Mouse (Mus musculus) liver, embryonic 15.5 days (tissue): ENCODE measurements at regions not wholly inside any gene's neighbourhood (a gene's known extent, or its start where the extent isn't known, plus 50 kb on each side); places are given as distances from the start of the nearest gene placed in this dataset.

Experiments
- ATAC-seq: fragments of 200-750 bp; cut with Nextera tagmentation; 2 replicates; pipeline ENCODE4 v1.8.0; 2017; ENCODE audit warnings: moderate number of reproducible peaks, mild to moderate bottlenecking, moderate library complexity; ENCODE audit not compliant: insufficient read depth
- H3K27ac ChIP-seq: fragments of 300-500 bp; sonication (generic); replicated peaks from 2 replicates; pipeline ENCODE4 v1.5.1; 2015; ENCODE audit warnings: mild to moderate bottlenecking, inconsistent platforms
- H3K27me3 ChIP-seq: fragments of 300-500 bp; sonication (generic); 2 replicates; pipeline ENCODE4 v1.6.1; 2015; ENCODE audit warnings: mild to moderate bottlenecking, inconsistent platforms
- H3K36me3 ChIP-seq: fragments of 300-500 bp; sonication (generic); replicated peaks from 2 replicates; pipeline ENCODE4 v1.6.1; 2015; ENCODE audit warnings: moderate library complexity, mild to moderate bottlenecking, inconsistent platforms
- H3K4me1 ChIP-seq: fragments of 300-500 bp; sonication (generic); replicated peaks from 2 replicates; pipeline ENCODE4 v1.6.1; 2015; ENCODE audit warnings: inconsistent platforms
- H3K4me2 ChIP-seq: fragments of 300-500 bp; sonication (generic); 2 replicates; pipeline ENCODE4 v1.6.1; 2015; ENCODE audit warnings: moderate library complexity, mild to moderate bottlenecking, inconsistent platforms
- H3K4me3 ChIP-seq: fragments of 300-500 bp; sonication (generic); replicated peaks from 2 replicates; pipeline ENCODE4 v1.5.1; 2015; ENCODE audit warnings: mild to moderate bottlenecking, inconsistent platforms
- H3K9ac ChIP-seq: fragments of 300-500 bp; sonication (generic); 2 replicates; pipeline ENCODE4 v1.6.1; 2015; ENCODE audit warnings: moderate library complexity, mild to moderate bottlenecking, inconsistent platforms
- H3K9me3 ChIP-seq: fragments of 300-500 bp; sonication (generic); replicated peaks from 2 replicates; pipeline ENCODE4 v1.6.1; 2016; ENCODE audit warnings: inconsistent platforms
- WGBS: fragments of 180-500 bp; shearing (Covaris S2); methylation state at CpG from one replicate; pipeline ENCODE4 v1.1.7; 2015; ENCODE audit warnings: mixed read lengths; ENCODE audit not compliant: insufficient replicate concordance; 5-methylcytosine and 5-hydroxymethylcytosine counted together

GRCm38 (mm10) chr14:76247664-76248063, 137.0 kb downstream of the Nufip1 start:
- H3K27me3 ChIP-seq = no peaks in the 10 kb centered on the region
- WGBS = 56% methylated on average over 4 of the region's 4 CpGs
- H3K4me2 ChIP-seq = no peak overlapping the region
- H3K4me1 ChIP-seq = peaks cover 36% of the 10 kb centered on the region
- H3K4me3 ChIP-seq = no peak overlapping the region
- ATAC-seq = no peak
- H3K9ac ChIP-seq = no peak overlapping the region
- H3K27ac ChIP-seq = no peak overlapping the region
- H3K36me3 ChIP-seq = no peaks in the 10 kb centered on the region
- no peaks in the 10 kb centered on the region for H3K9me3 ChIP-seq

GRCm38 (mm10) chr14:76253850-76254249, 143.2 kb downstream of the Nufip1 start:
- Histone ChIP-seq H3K27me3 (peaks cover 9% of the 10 kb centered on the region), H3K9me3 (no peaks in the 10 kb centered on the region), H3K27ac (no peak overlapping the region), H3K4me1 (no peaks in the 10 kb centered on the region), H3K4me2 (no peak overlapping the region), H3K36me3 (no peaks in the 10 kb centered on the region), H3K4me3 (no peak overlapping the region), H3K9ac (no peak overlapping the region)
- ATAC-seq = no peak
- 66% methylated on average over 3 of the region's 3 CpGs for WGBS

- Histone ChIP-seq H3K9ac (no peak overlapping the region), H3K4me1 (no peaks in the 10 kb centered on the region), H3K27ac (no peak overlapping the region), H3K9me3 (no peaks in the 10 kb centered on the region), H3K36me3 (no peaks in the 10 kb centered on the region), H3K4me2 (no peak overlapping the region), H3K27me3 (peaks cover 9% of the 10 kb centered on the region), H3K4me3 (no peak overlapping the region)
- 51% methylated on average over 30 of the region's 30 CpGs for WGBS
- ATAC-seq = no peak
Observed at GRCm38 (mm10) chr14:76254565-76255501, 144.1 kb downstream of the Nufip1 start.

- no peaks in the 10 kb centered on the region for H3K9me3 ChIP-seq
- no peak for ATAC-seq
- H3K27me3 ChIP-seq = peaks cover 9% of the 10 kb centered on the region
- H3K27ac ChIP-seq = no peak overlapping the region
- no peak overlapping the region for H3K9ac ChIP-seq
- H3K4me1 ChIP-seq = no peaks in the 10 kb centered on the region
- H3K4me2 ChIP-seq = no peak overlapping the region
- H3K36me3 ChIP-seq = no peaks in the 10 kb centered on the region
- 85% methylated on average over 11 of the region's 11 CpGs for WGBS
- no peak overlapping the region for H3K4me3 ChIP-seq
Observed at GRCm38 (mm10) chr14:76255971-76256370, 145.3 kb downstream of the Nufip1 start.

- H3K27me3 ChIP-seq = peaks cover 9% of the 10 kb centered on the region
- no peaks in the 10 kb centered on the region for H3K36me3 ChIP-seq
- H3K4me1 ChIP-seq = no peaks in the 10 kb centered on the region
- no peaks in the 10 kb centered on the region for H3K9me3 ChIP-seq
- H3K4me2 ChIP-seq = no peak overlapping the region
- H3K4me3 ChIP-seq = no peak overlapping the region
- no peak overlapping the region for H3K27ac ChIP-seq
- ATAC-seq = no peak
- WGBS = 25% methylated on average over 3 of the region's 3 CpGs
- H3K9ac ChIP-seq = no peak overlapping the region
Observed at GRCm38 (mm10) chr14:76258626-76259025, 147.9 kb downstream of the Nufip1 start.

- WGBS = 55% methylated on average over 5 of the region's 5 CpGs
- Histone ChIP-seq H3K36me3 (no peaks in the 10 kb centered on the region), H3K4me3 (no peak overlapping the region), H3K27me3 (no peaks in the 10 kb centered on the region), H3K9me3 (no peaks in the 10 kb centered on the region), H3K9ac (no peak overlapping the region), H3K4me1 (no peaks in the 10 kb centered on the region), H3K4me2 (no peak overlapping the region), H3K27ac (no peak overlapping the region)
- no peak for ATAC-seq
Observed at GRCm38 (mm10) chr14:76260628-76261293, 150.1 kb downstream of the Nufip1 start.

- Histone ChIP-seq H3K27me3 (no peaks in the 10 kb centered on the region), H3K9ac (no peak overlapping the region), H3K36me3 (no peaks in the 10 kb centered on the region), H3K4me2 (no peak overlapping the region), H3K27ac (no peak overlapping the region), H3K4me3 (no peak overlapping the region), H3K4me1 (no peaks in the 10 kb centered on the region), H3K9me3 (no peaks in the 10 kb centered on the region)
- no peak for ATAC-seq
- 59% methylated on average over 5 of the region's 5 CpGs for WGBS
Observed at GRCm38 (mm10) chr14:76263682-76264081, 151.1 kb upstream of the Tsc22d1 start.

GRCm38 (mm10) chr14:76265819-76266218, 148.9 kb upstream of the Tsc22d1 start:
- ATAC-seq = no peak

GRCm38 (mm10) chr14:76266249-76266648, 148.5 kb upstream of the Tsc22d1 start:
- H3K4me2 ChIP-seq = no peak overlapping the region
- no peaks in the 10 kb centered on the region for H3K27me3 ChIP-seq
- no peak overlapping the region for H3K9ac ChIP-seq
- ATAC-seq = no peak
- 70% methylated on average over 4 of the region's 4 CpGs for WGBS
- no peak overlapping the region for H3K27ac ChIP-seq
- H3K4me1 ChIP-seq = no peaks in the 10 kb centered on the region
- H3K36me3 ChIP-seq = no peaks in the 10 kb centered on the region
- H3K4me3 ChIP-seq = no peak overlapping the region
- H3K9me3 ChIP-seq = no peaks in the 10 kb centered on the region

More at GRCm38 (mm10) chr14:76265819-76266218, 148.9 kb upstream of the Tsc22d1 start:
- Histone ChIP-seq H3K9ac (no peak overlapping the region), H3K4me2 (no peak overlapping the region), H3K4me1 (no peaks in the 10 kb centered on the region), H3K27me3 (no peaks in the 10 kb centered on the region), H3K27ac (no peak overlapping the region), H3K36me3 (no peaks in the 10 kb centered on the region), H3K9me3 (no peaks in the 10 kb centered on the region), H3K4me3 (no peak overlapping the region)
- 69% methylated on average over 5 of the region's 5 CpGs for WGBS

GRCm38 (mm10) chr14:76267091-76267490, 147.7 kb upstream of the Tsc22d1 start:
- no peaks in the 10 kb centered on the region for H3K36me3 ChIP-seq
- H3K4me3 ChIP-seq = no peak overlapping the region
- no peak overlapping the region for H3K4me2 ChIP-seq
- WGBS = 41% methylated on average over 4 of the region's 4 CpGs
- no peak overlapping the region for H3K9ac ChIP-seq
- H3K27ac ChIP-seq = no peak overlapping the region
- no peaks in the 10 kb centered on the region for H3K9me3 ChIP-seq
- H3K4me1 ChIP-seq = no peaks in the 10 kb centered on the region
- ATAC-seq = no peak
- no peaks in the 10 kb centered on the region for H3K27me3 ChIP-seq

- ATAC-seq = no peak
- Histone ChIP-seq H3K4me3 (no peak overlapping the region), H3K27me3 (no peaks in the 10 kb centered on the region), H3K4me2 (no peak overlapping the region), H3K4me1 (no peaks in the 10 kb centered on the region), H3K9me3 (no peaks in the 10 kb centered on the region), H3K27ac (no peak overlapping the region), H3K36me3 (no peaks in the 10 kb centered on the region), H3K9ac (no peak overlapping the region)
- WGBS = 70% methylated on average over 11 of the region's 11 CpGs
Observed at GRCm38 (mm10) chr14:76271190-76271589, 143.6 kb upstream of the Tsc22d1 start.
